11 mouse cellular contexts compared by ENCODE assay signal in the genomic region with DNA sequence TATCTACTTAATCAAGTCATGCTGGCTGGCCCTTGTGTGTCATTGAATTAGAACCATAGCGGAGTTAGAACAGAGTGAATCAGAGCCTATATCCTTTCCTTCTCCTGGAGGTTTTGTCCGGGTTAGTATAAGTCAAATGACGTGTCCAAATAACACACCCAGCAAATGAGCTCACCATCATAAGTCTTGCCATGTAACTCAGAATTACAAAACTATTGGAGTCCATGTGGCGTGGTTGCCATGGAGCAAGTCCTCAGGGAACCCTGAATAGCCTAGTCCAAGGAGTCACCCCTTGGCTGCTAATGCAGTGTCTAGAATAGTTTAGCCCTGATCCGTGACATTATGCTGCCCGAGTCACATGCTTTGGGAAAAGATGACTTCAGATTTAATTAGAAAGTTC. TPM values are rescaled to one million over a fixed set of nuclear protein-coding genes. Genes with fewer than 3 reads are reported as not detected.
DNase-seq lines count a peak whose midpoint lies in the region; ATAC-seq and TF ChIP-seq lines count a peak whose summit lies in the region.
"Had no signal": no experiment of that assay in that cellular context is flagged by ENCODE, and none has a peak within 500 bp of the region (broad histone marks: within the 10 kb centered on the region; RNA-seq: fewer than 3 reads in every experiment).

No protein-coding gene starts in this region.

- peak; percentile 58 for ATAC-seq in intestine, postnatal 0 days
- no peak for ATAC-seq in intestine, embryonic 16.5 days
- ATAC-seq in neural tube, embryonic 15.5 days (ENCODE audit: low FRiP score), result no peak

- DNase-seq in MN1 (ENCODE audit: low spot score), result peak; percentile 85
- DNase-seq in fat pad, adult 2 months (ENCODE audit: extremely low read depth, low read depth, low spot score), result peak; percentile 33
- DNase-seq in heart, postnatal 36 days, result peak; percentile 55 to 62
- no peak for DNase-seq in neural tube, embryonic 10.5 days (ENCODE audit: extremely low spot score, low spot score)
- DNase-seq in layer of hippocampus, postnatal 36 days, result no peak
- DNase-seq: right cerebral cortex, postnatal 25 days had no signal

- H3K4me3 ChIP-seq in intestine, postnatal 0 days (ENCODE audit: low read depth, low read length), result no peak overlapping the region
- H3K4me3 ChIP-seq in intestine, embryonic 16.5 days (ENCODE audit: low read length), result no peak overlapping the region
- no peak overlapping the region for H3K4me3 ChIP-seq in neural tube, embryonic 15.5 days (replicated peaks)
- H3K4me3 ChIP-seq: hindbrain, embryonic 15.5 days had no signal

- TF ChIP-seq CTCF in intestine, postnatal 0 days (IDR thresholded peaks at IDR 0.05; ENCODE audit: low read depth), result no peak

- no peak overlapping the region for H3K27ac ChIP-seq in intestine, postnatal 0 days (ENCODE audit: low read depth, low read length)
- no peak overlapping the region for H3K27ac ChIP-seq in intestine, embryonic 16.5 days (ENCODE audit: low read length)
- no peak overlapping the region for H3K27ac ChIP-seq in neural tube, embryonic 15.5 days (replicated peaks)
- H3K27ac ChIP-seq: hindbrain, embryonic 15.5 days had no signal

- H3K27me3 ChIP-seq in intestine, postnatal 0 days (replicated peaks; ENCODE audit: control insufficient read depth, insufficient read depth, low read length), result no peaks in the 10 kb centered on the region
- no peaks in the 10 kb centered on the region for H3K27me3 ChIP-seq in intestine, embryonic 16.5 days (replicated peaks; ENCODE audit: control insufficient read depth, insufficient read depth, low read length)
- no peaks in the 10 kb centered on the region for H3K27me3 ChIP-seq in neural tube, embryonic 15.5 days (replicated peaks)
- H3K27me3 ChIP-seq: CH12.LX; hindbrain, embryonic 15.5 days had no signal

- no peaks in the 10 kb centered on the region for H3K9me3 ChIP-seq in intestine, postnatal 0 days (ENCODE audit: control insufficient read depth)
- no peaks in the 10 kb centered on the region for H3K9me3 ChIP-seq in intestine, embryonic 16.5 days (ENCODE audit: control insufficient read depth, low read length)
- H3K9me3 ChIP-seq in neural tube, embryonic 15.5 days (replicated peaks), result no peaks in the 10 kb centered on the region
- H3K9me3 ChIP-seq: hindbrain, embryonic 15.5 days had no signal

- no peak overlapping the region for H3K4me2 ChIP-seq in intestine, postnatal 0 days (replicated peaks; ENCODE audit: low read depth)
- no peak overlapping the region for H3K4me2 ChIP-seq in intestine, embryonic 16.5 days (ENCODE audit: low read depth, low read length)
- no peak overlapping the region for H3K4me2 ChIP-seq in neural tube, embryonic 15.5 days
- H3K4me2 ChIP-seq: hindbrain, embryonic 15.5 days had no signal

- no peaks in the 10 kb centered on the region for H3K36me3 ChIP-seq in intestine, postnatal 0 days (ENCODE audit: control insufficient read depth, insufficient read depth)
- H3K36me3 ChIP-seq in intestine, embryonic 16.5 days (ENCODE audit: control insufficient read depth, insufficient read depth, low read length), result no peaks in the 10 kb centered on the region
- no peaks in the 10 kb centered on the region for H3K36me3 ChIP-seq in neural tube, embryonic 15.5 days
- H3K36me3 ChIP-seq: hindbrain, embryonic 15.5 days had no signal

- intact Hi-C loops in heart, postnatal 36 days (cut with DNase I), result no loop called here

- WGBS in intestine, postnatal 0 days, result 70% methylated on average over 6 of the region's 6 CpGs
- 81% methylated on average over 6 of the region's 6 CpGs for WGBS in intestine, embryonic 16.5 days
- 57% methylated on average over 6 of the region's 6 CpGs for WGBS in neural tube, embryonic 15.5 days

- H3K9ac ChIP-seq in intestine, postnatal 0 days (ENCODE audit: low read depth, low read length), result no peak overlapping the region
- H3K9ac ChIP-seq in intestine, embryonic 16.5 days (ENCODE audit: low read depth, low read length), result no peak overlapping the region
- no peak overlapping the region for H3K9ac ChIP-seq in neural tube, embryonic 15.5 days (replicated peaks)
- H3K9ac ChIP-seq: hindbrain, embryonic 15.5 days had no signal

- 0 out of 2 replicates have a peak, but pooled peaks cover 7% of the 10 kb centered on the region for H3K4me1 ChIP-seq in intestine, postnatal 0 days (replicated peaks; ENCODE audit: control insufficient read depth, insufficient read depth, low read length)
- peaks cover 3% of the 10 kb centered on the region; the same call in 1 of the 2 replicates for H3K4me1 ChIP-seq in intestine, embryonic 16.5 days (ENCODE audit: control insufficient read depth, insufficient read depth, low read length)
- H3K4me1 ChIP-seq in neural tube, embryonic 15.5 days, result no peaks in the 10 kb centered on the region
- H3K4me1 ChIP-seq: hindbrain, embryonic 15.5 days had no signal

RNA-seq across cellular contexts. Expression of a gene that starts 57.7 kb away (rescaled TPM):
- polyA plus RNA-seq in intestine, postnatal 0 days (2015; fragmentation: Nextera tagmentation; extraction: Ambion mirVana), result 152 and 156 TPM in 2 replicates
- 122 and 130 TPM in 2 replicates for polyA plus RNA-seq in intestine, embryonic 16.5 days (2015; fragmentation: Nextera tagmentation; extraction: Ambion mirVana)
- total RNA-seq in heart, postnatal 36 days (2021), result 100 to 1,000 TPM; 212 to 232 TPM
- 10 to 100 TPM; 81.6 to 90.6 TPM for total RNA-seq in layer of hippocampus, postnatal 36 days (2021)
- polyA plus RNA-seq in neural tube, embryonic 15.5 days (2015; fragmentation: Nextera tagmentation; extraction: Ambion mirVana), result 73.4 and 76.6 TPM in 2 replicates

Comparison
In these comparisons a context has a peak if more than half of its experiments do, and no peak if none do; other contexts are left out.
1. DNase-seq: peak in MN1 (single experiment), fat pad, adult 2 months (single experiment) and heart, postnatal 36 days (2 of 2); none in neural tube, embryonic 10.5 days (single experiment) and layer of hippocampus, postnatal 36 days (0 of 2).